Mouse (Mus musculus) myocyte (in vitro differentiated cells): ENCODE data around the gene Senp3.

ENCODE experiments used
- MAX ChIP-seq: IDR thresholded peaks from one replicate; pipeline ENCODE4 v1.6.1; 2011; ENCODE audit warnings: low read depth, mild to moderate bottlenecking, control low read depth
- MYOD1 ChIP-seq, 3 experiments: IDR thresholded peaks; one replicate each; pipeline ENCODE4 v1.6.1; 2011; ENCODE audit warnings: control low read depth in 2 of 3, low read depth in 2 of 3, mild to moderate bottlenecking in 2 of 3, moderate library complexity in 1 of 3; ENCODE audit not compliant: insufficient read length in 2 of 3, control insufficient read depth in 1 of 3
- MYOG ChIP-seq, 3 experiments: IDR thresholded peaks; one replicate each; pipeline ENCODE4 v1.6.1; 2011; ENCODE audit warnings: control low read depth in 2 of 3, low read depth in 2 of 3, mild to moderate bottlenecking in 2 of 3; ENCODE audit not compliant: insufficient read length in 2 of 3, control insufficient read depth in 1 of 3, insufficient read depth in 1 of 3
- POLR2A ChIP-seq: IDR thresholded peaks from one replicate; pipeline ENCODE4 v1.6.1; 2011; ENCODE audit warnings: low read depth, mild to moderate bottlenecking, control low read depth, moderate library complexity; ENCODE audit not compliant: insufficient read length
- REST ChIP-seq: IDR thresholded peaks from one replicate; pipeline ENCODE4 v1.6.1; 2011; ENCODE audit warnings: mild to moderate bottlenecking, control low read depth, moderate library complexity; ENCODE audit not compliant: insufficient read depth, insufficient read length
- SRF ChIP-seq: IDR thresholded peaks from one replicate; pipeline ENCODE4 v1.6.1; 2011; ENCODE audit warnings: low read depth; ENCODE audit not compliant: control insufficient read depth, insufficient read length
- TCF12 ChIP-seq: IDR thresholded peaks from one replicate; pipeline ENCODE4 v1.6.1; 2011; ENCODE audit warnings: mild to moderate bottlenecking, control low read depth; ENCODE audit not compliant: poor library complexity, insufficient read depth, severe bottlenecking
- TCF3 ChIP-seq: IDR thresholded peaks from one replicate; pipeline ENCODE4 v1.6.1; 2011; ENCODE audit warnings: low read depth, control low read depth; ENCODE audit not compliant: insufficient read length
- USF1 ChIP-seq: IDR thresholded peaks from one replicate; pipeline ENCODE4 v1.6.1; 2011; ENCODE audit warnings: low read depth, mild to moderate bottlenecking, control low read depth, moderate library complexity

DNA sequence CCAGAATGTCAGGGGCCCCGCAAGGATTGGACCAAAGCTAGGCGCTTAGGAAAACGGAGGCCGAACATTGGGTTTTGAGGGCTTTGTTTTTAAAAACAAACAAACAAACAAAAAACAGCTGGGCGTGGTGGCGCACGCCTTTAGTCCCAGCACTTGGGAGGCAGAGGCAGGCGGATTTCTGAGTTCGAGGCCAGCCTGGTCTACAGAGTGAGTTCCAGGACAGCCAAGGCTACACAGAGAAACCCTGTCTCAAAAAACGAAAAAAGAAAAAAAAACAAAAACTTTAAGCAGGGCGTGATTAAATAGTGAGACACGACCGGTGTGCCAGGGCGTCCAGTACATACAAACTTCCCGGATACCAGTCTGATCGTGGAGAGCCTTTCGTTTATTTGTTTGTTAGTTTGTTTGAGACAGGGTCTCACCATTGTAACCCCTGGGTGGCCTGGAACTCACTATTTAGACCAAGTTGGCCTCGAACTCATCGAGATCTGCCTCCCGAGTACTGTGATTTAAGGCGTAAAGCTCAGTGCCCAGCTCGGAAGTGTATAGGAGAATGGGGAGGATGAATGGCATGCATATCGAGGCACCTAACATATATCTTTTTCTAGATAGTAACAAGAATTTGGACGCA lies 440 bp upstream of the Senp3 start:
- TF ChIP-seq POLR2A: no peak
- TF ChIP-seq USF1: no peak
- TF ChIP-seq MAX: no peak
- TF ChIP-seq MYOD1 (IDR thresholded peaks at IDR 0.05; ENCODE audit: control insufficient read depth in 1 of 3, insufficient read length in 2 of 3, low read depth in 2 of 3): no peak
- TF ChIP-seq SRF: no peak
- no peak for TF ChIP-seq TCF12
- no peak for TF ChIP-seq MYOG (IDR thresholded peaks at IDR 0.05; ENCODE audit: control insufficient read depth in 1 of 3, insufficient read depth in 1 of 3, insufficient read length in 2 of 3, low read depth in 2 of 3)
- no peak for TF ChIP-seq TCF3
- no peak for TF ChIP-seq REST
